Mouse (Mus musculus): ENCODE results near the gene Ddah1.

- TF ChIP-seq CTCF (IDR thresholded peaks at IDR 0.05; ENCODE audit: extremely low read depth, insufficient read depth, insufficient read length, insufficient replicate concordance) (no peak), POLR2A (IDR thresholded peaks at IDR 0.05; ENCODE audit: low read depth, low read length) (no peak)
These were observed 117.6 kb downstream of the Ddah1 start for GRCm38 (mm10) chr3:145876120-145876519.

Data from spleen, adult 2 months (tissue).